In genomic region chr17:25272326-25272725, GRCm38 (mm10) we compare ENCODE assay signal across 8 mouse cellular contexts. TPM values are rescaled to one million over a fixed set of nuclear protein-coding genes. Genes with fewer than 3 reads are reported as not detected.
A peak's percentile ranks its signal among the peaks of the same experiment; 100 is the strongest.
DNase-seq lines count a peak whose midpoint lies in the region; ATAC-seq and TF ChIP-seq lines count a peak whose summit lies in the region.

No protein-coding gene starts in this region.

- peak overlapping the region; percentile 98 for H3K4me2 ChIP-seq in heart, embryonic 14.5 days (ENCODE audit: low read length)
- peak overlapping the region; percentile 99 for H3K4me2 ChIP-seq in hindbrain, embryonic 13.5 days
- H3K4me2 ChIP-seq in liver, embryonic 12.5 days, result peak overlapping the region; percentile 92
- H3K4me2 ChIP-seq in neural tube, embryonic 14.5 days (ENCODE audit: low read depth, low read length), result peak overlapping the region; percentile 96

- H3K9ac ChIP-seq in heart, embryonic 14.5 days (ENCODE audit: low read length), result peak overlapping the region; percentile 100
- peak overlapping the region; percentile 100 for H3K9ac ChIP-seq in hindbrain, embryonic 13.5 days
- H3K9ac ChIP-seq in liver, embryonic 12.5 days, result peak overlapping the region; percentile 98
- H3K9ac ChIP-seq in neural tube, embryonic 14.5 days (replicated peaks; ENCODE audit: low read depth, low read length), result peak overlapping the region; percentile 87

- H3K4me3 ChIP-seq in heart, embryonic 14.5 days (ENCODE audit: control insufficient read depth in 1 of 2, insufficient read depth in 1 of 2, low read depth in 1 of 2, low read length in 2 of 2), result peak overlapping the region; percentile 97 to 99
- H3K4me3 ChIP-seq in bone marrow macrophage, adult 2 months (ENCODE audit: insufficient read depth, low read length), result peak overlapping the region; percentile 97
- peak overlapping the region; percentile 99 for H3K4me3 ChIP-seq in hindbrain, embryonic 13.5 days
- peak overlapping the region; percentile 98 for H3K4me3 ChIP-seq in liver, embryonic 12.5 days
- H3K4me3 ChIP-seq in neural tube, embryonic 14.5 days (ENCODE audit: low read depth, low read length), result peak overlapping the region; percentile 76

- WGBS in heart, embryonic 14.5 days, result under 1% methylated on average over 10 of the region's 10 CpGs
- 1% methylated on average over 10 of the region's 10 CpGs for WGBS in hindbrain, embryonic 13.5 days
- WGBS in liver, embryonic 12.5 days (ENCODE audit: insufficient replicate concordance), result under 1% methylated on average over 10 of the region's 10 CpGs
- WGBS in neural tube, embryonic 14.5 days, result under 1% methylated on average over 10 of the region's 10 CpGs

- peak overlapping the region; percentile 99 for H3K27ac ChIP-seq in heart, embryonic 14.5 days (replicated peaks in 1 of 2; ENCODE audit: control insufficient read depth in 1 of 2, insufficient read depth in 1 of 2, low read depth in 2 of 2, low read length in 2 of 2)
- H3K27ac ChIP-seq in bone marrow macrophage, adult 2 months (ENCODE audit: insufficient read depth, low read depth, low read length), result peak overlapping the region; percentile 96
- peak overlapping the region; percentile 99 for H3K27ac ChIP-seq in hindbrain, embryonic 13.5 days
- peak overlapping the region; percentile 94 for H3K27ac ChIP-seq in liver, embryonic 12.5 days
- peak overlapping the region; percentile 99; the same call in 1 of the 2 replicates for H3K27ac ChIP-seq in neural tube, embryonic 14.5 days (ENCODE audit: low read depth, low read length)

- no peaks in the 10 kb centered on the region for H3K9me3 ChIP-seq in heart, embryonic 14.5 days (ENCODE audit: control insufficient read depth, low read length)
- no peaks in the 10 kb centered on the region for H3K9me3 ChIP-seq in hindbrain, embryonic 13.5 days
- no peaks in the 10 kb centered on the region for H3K9me3 ChIP-seq in liver, embryonic 12.5 days (replicated peaks)
- H3K9me3 ChIP-seq in neural tube, embryonic 14.5 days (ENCODE audit: control insufficient read depth, low read length), result no peaks in the 10 kb centered on the region

- H3K27me3 ChIP-seq in heart, embryonic 14.5 days (ENCODE audit: control insufficient read depth, insufficient read depth, low read length), result no peaks in the 10 kb centered on the region
- H3K27me3 ChIP-seq in hindbrain, embryonic 13.5 days, result no peaks in the 10 kb centered on the region; the same call in 1 of the 2 replicates
- no peaks in the 10 kb centered on the region for H3K27me3 ChIP-seq in liver, embryonic 12.5 days (replicated peaks)
- no peaks in the 10 kb centered on the region for H3K27me3 ChIP-seq in neural tube, embryonic 14.5 days (ENCODE audit: control insufficient read depth, insufficient read depth, low read length)

- intact Hi-C loops in heart, postnatal 25 days (cut with DNase I), result loop anchor here (5.0 to 10.0 kb wide), 4 partner anchors 90 to 538 kb away; partner anchors contain the start of genes BC003965, Clcn7, Mapk8ip3 and Msrb1

- no peak for TF ChIP-seq POLR2A in bone marrow macrophage, adult 2 months (IDR thresholded peaks at IDR 0.05; ENCODE audit: borderline replicate concordance, low read depth, low read length)

- peaks cover 18 to 35% of the 10 kb centered on the region in 2 experiments for H3K4me1 ChIP-seq in heart, embryonic 14.5 days (ENCODE audit: control insufficient read depth in 2 of 2, insufficient read depth in 2 of 2, low read length in 2 of 2)
- peaks cover 21% of the 10 kb centered on the region for H3K4me1 ChIP-seq in bone marrow macrophage, adult 2 months (ENCODE audit: control insufficient read depth, insufficient read depth, low read length)
- H3K4me1 ChIP-seq in hindbrain, embryonic 13.5 days (replicated peaks), result peaks cover 43% of the 10 kb centered on the region
- peaks cover 45% of the 10 kb centered on the region for H3K4me1 ChIP-seq in liver, embryonic 12.5 days
- peaks cover 21% of the 10 kb centered on the region for H3K4me1 ChIP-seq in neural tube, embryonic 14.5 days (ENCODE audit: control insufficient read depth, insufficient read depth, low read length)

- ATAC-seq in heart, embryonic 14.5 days (ENCODE audit: insufficient number of reproducible peaks, insufficient read depth, low FRiP score, low read depth), result no peak
- no peak for ATAC-seq in hindbrain, embryonic 13.5 days (ENCODE audit: low FRiP score)
- peak; percentile 57 for ATAC-seq in liver, embryonic 12.5 days
- no peak for ATAC-seq in neural tube, embryonic 14.5 days (ENCODE audit: low read depth)

- H3K36me3 ChIP-seq in heart, embryonic 14.5 days (ENCODE audit: control insufficient read depth, insufficient read depth, low read length), result peaks cover 35% of the 10 kb centered on the region
- peaks cover 23% of the 10 kb centered on the region for H3K36me3 ChIP-seq in hindbrain, embryonic 13.5 days
- H3K36me3 ChIP-seq in liver, embryonic 12.5 days, result peaks cover 48% of the 10 kb centered on the region
- H3K36me3 ChIP-seq in neural tube, embryonic 14.5 days (ENCODE audit: control insufficient read depth, insufficient read depth, low read length), result peaks cover 15% of the 10 kb centered on the region

- no peak for DNase-seq in heart, postnatal 25 days (ENCODE audit: low spot score)
- no peak for DNase-seq in gastrocnemius, postnatal 25 days
- no peak for DNase-seq in layer of hippocampus, postnatal 10 days (ENCODE audit: low spot score in 2 of 2)

- no peak for TF ChIP-seq CTCF in bone marrow macrophage, adult 2 months (IDR thresholded peaks at IDR 0.05; ENCODE audit: low read depth, low read length)

RNA-seq across cellular contexts. Expression of gene Ube2i, which starts 2.1 kb away (rescaled TPM):
- polyA plus RNA-seq in heart, embryonic 14.5 days (2014; fragmentation: Nextera tagmentation; extraction: Ambion mirVana), result 341 and 365 TPM in 2 replicates
- 10 to 100 TPM; 91.6 to 97.5 TPM for total RNA-seq in heart, postnatal 25 days (2021)
- 221 and 242 TPM in 2 replicates for polyA plus RNA-seq in bone marrow macrophage, adult 2 months (2012; ENCODE audit: insufficient read depth, insufficient read length, missing spikeins)
- 566 and 573 TPM in 2 replicates for polyA plus RNA-seq in hindbrain, embryonic 13.5 days (2015; fragmentation: Nextera tagmentation; extraction: Ambion mirVana)
- polyA plus RNA-seq in liver, embryonic 12.5 days (2016; fragmentation: Nextera tagmentation; extraction: Ambion mirVana), result 437 and 442 TPM in 2 replicates
- polyA plus RNA-seq in neural tube, embryonic 14.5 days (2014; fragmentation: Nextera tagmentation; extraction: Ambion mirVana), result 405 and 444 TPM in 2 replicates
- 10 to 100 TPM; 59.1 to 62.2 TPM for total RNA-seq in gastrocnemius, postnatal 25 days (2021)
- 100 to 1,000 TPM; 238 to 255 TPM for total RNA-seq in layer of hippocampus, postnatal 10 days (2021)

RNA-seq across cellular contexts. Expression of gene Baiap3, which starts 16.2 kb away (rescaled TPM):
- polyA plus RNA-seq in heart, embryonic 14.5 days (2014; fragmentation: Nextera tagmentation; extraction: Ambion mirVana), result 0.76 TPM in 1 of 2 replicates, not detected in the other
- under 1 TPM; 0.55 to 0.61 TPM for total RNA-seq in heart, postnatal 25 days (2021)
- not detected in 2 replicates for polyA plus RNA-seq in bone marrow macrophage, adult 2 months (2012; ENCODE audit: insufficient read depth, insufficient read length, missing spikeins)
- 6.4 and 6.5 TPM in 2 replicates for polyA plus RNA-seq in hindbrain, embryonic 13.5 days (2015; fragmentation: Nextera tagmentation; extraction: Ambion mirVana)
- 0.30 and 0.44 TPM in 2 replicates for polyA plus RNA-seq in liver, embryonic 12.5 days (2016; fragmentation: Nextera tagmentation; extraction: Ambion mirVana)
- 5.8 and 7.1 TPM in 2 replicates for polyA plus RNA-seq in neural tube, embryonic 14.5 days (2014; fragmentation: Nextera tagmentation; extraction: Ambion mirVana)
- total RNA-seq in gastrocnemius, postnatal 25 days (2021), result not detected
- total RNA-seq in layer of hippocampus, postnatal 10 days (2021), result 10 to 100 TPM; 13.7 to 14.6 TPM

RNA-seq across cellular contexts. Expression of gene Prss34, which starts 25.9 kb away (rescaled TPM):
- polyA plus RNA-seq in heart, embryonic 14.5 days (2014; fragmentation: Nextera tagmentation; extraction: Ambion mirVana), result 0.16 and 0.27 TPM in 2 replicates
- total RNA-seq in heart, postnatal 25 days (2021), result under 1 TPM; 0.22 to 0.29 TPM
- 1.2 TPM in 1 of 2 replicates, not detected in the other for polyA plus RNA-seq in bone marrow macrophage, adult 2 months (2012; ENCODE audit: insufficient read depth, insufficient read length, missing spikeins)
- polyA plus RNA-seq in hindbrain, embryonic 13.5 days (2015; fragmentation: Nextera tagmentation; extraction: Ambion mirVana), result not detected in 2 replicates
- not detected in 2 replicates for polyA plus RNA-seq in liver, embryonic 12.5 days (2016; fragmentation: Nextera tagmentation; extraction: Ambion mirVana)
- not detected in 2 replicates for polyA plus RNA-seq in neural tube, embryonic 14.5 days (2014; fragmentation: Nextera tagmentation; extraction: Ambion mirVana)
- total RNA-seq in gastrocnemius, postnatal 25 days (2021), result 1 to 10 TPM in 1 of 2 experiments, under 1 TPM in 1; 0.59 to 1.2 TPM
- total RNA-seq in layer of hippocampus, postnatal 10 days (2021), result not detected

RNA-seq across cellular contexts. Expression of gene Tsr3, which starts 32.4 kb away (rescaled TPM):
- 25.3 TPM in 2 replicates for polyA plus RNA-seq in heart, embryonic 14.5 days (2014; fragmentation: Nextera tagmentation; extraction: Ambion mirVana)
- 1 to 10 TPM; 7.4 to 8.7 TPM for total RNA-seq in heart, postnatal 25 days (2021)
- 19.6 and 19.7 TPM in 2 replicates for polyA plus RNA-seq in bone marrow macrophage, adult 2 months (2012; ENCODE audit: insufficient read depth, insufficient read length, missing spikeins)
- polyA plus RNA-seq in hindbrain, embryonic 13.5 days (2015; fragmentation: Nextera tagmentation; extraction: Ambion mirVana), result 59.6 and 62.9 TPM in 2 replicates
- polyA plus RNA-seq in liver, embryonic 12.5 days (2016; fragmentation: Nextera tagmentation; extraction: Ambion mirVana), result 32.6 and 33.3 TPM in 2 replicates
- 56.4 and 57.1 TPM in 2 replicates for polyA plus RNA-seq in neural tube, embryonic 14.5 days (2014; fragmentation: Nextera tagmentation; extraction: Ambion mirVana)
- total RNA-seq in gastrocnemius, postnatal 25 days (2021), result 10 to 100 TPM; 17.2 to 18.1 TPM
- total RNA-seq in layer of hippocampus, postnatal 10 days (2021), result 10 to 100 TPM; 31.0 to 35.6 TPM

RNA-seq across cellular contexts. Expression of gene Gnptg, which starts 32.4 kb away (rescaled TPM):
- 23.8 and 25.9 TPM in 2 replicates for polyA plus RNA-seq in heart, embryonic 14.5 days (2014; fragmentation: Nextera tagmentation; extraction: Ambion mirVana)
- total RNA-seq in heart, postnatal 25 days (2021), result 10 to 100 TPM; 10.8 to 12.3 TPM
- polyA plus RNA-seq in bone marrow macrophage, adult 2 months (2012; ENCODE audit: insufficient read depth, insufficient read length, missing spikeins), result 40.5 and 40.8 TPM in 2 replicates
- polyA plus RNA-seq in hindbrain, embryonic 13.5 days (2015; fragmentation: Nextera tagmentation; extraction: Ambion mirVana), result 91.6 and 94.0 TPM in 2 replicates
- 22.2 and 24.4 TPM in 2 replicates for polyA plus RNA-seq in liver, embryonic 12.5 days (2016; fragmentation: Nextera tagmentation; extraction: Ambion mirVana)
- polyA plus RNA-seq in neural tube, embryonic 14.5 days (2014; fragmentation: Nextera tagmentation; extraction: Ambion mirVana), result 88.4 and 110 TPM in 2 replicates
- 10 to 100 TPM; 12.9 to 15.9 TPM for total RNA-seq in gastrocnemius, postnatal 25 days (2021)
- 10 to 100 TPM; 59.1 to 62.9 TPM for total RNA-seq in layer of hippocampus, postnatal 10 days (2021)
